Mouse (Mus musculus): ENCODE measurements around the gene Pax6.

The Pax6 gene

GRCm38 (mm10) chr2:105668271-105669270, at the start of gene Pax6:
TSS of gene Pax6 (plus strand) at chr2:105668900.
- DNase-seq (ENCODE audit: low spot score in 2 of 2) = no peak

- no peak for DNase-seq (ENCODE audit: low spot score in 2 of 2)
Measured at GRCm38 (mm10) chr2:105648933-105649332, 19.8 kb upstream of the Pax6 start.

DNA sequence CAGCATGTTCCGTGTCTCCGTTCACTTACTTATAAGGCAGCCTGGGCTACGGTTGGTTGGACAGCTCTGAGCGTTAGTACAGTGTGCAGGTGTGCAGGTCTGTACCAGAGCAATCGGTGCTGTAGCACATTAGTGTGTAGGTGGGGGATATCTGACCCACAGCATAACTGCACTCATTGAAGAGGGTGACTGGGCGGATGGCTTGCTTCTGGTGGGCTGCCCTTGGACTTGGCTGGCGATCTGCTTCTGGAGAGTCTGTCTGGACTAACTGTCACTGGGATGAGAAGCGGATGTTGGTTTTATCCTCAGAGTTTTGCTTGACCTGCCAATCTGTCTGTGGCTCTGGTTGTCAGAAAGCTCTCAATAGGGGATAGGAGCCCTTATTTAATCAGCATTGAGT, 12.2 kb upstream of the Pax6 start:
- DNase-seq (ENCODE audit: low spot score in 2 of 2) = no peak

DNA sequence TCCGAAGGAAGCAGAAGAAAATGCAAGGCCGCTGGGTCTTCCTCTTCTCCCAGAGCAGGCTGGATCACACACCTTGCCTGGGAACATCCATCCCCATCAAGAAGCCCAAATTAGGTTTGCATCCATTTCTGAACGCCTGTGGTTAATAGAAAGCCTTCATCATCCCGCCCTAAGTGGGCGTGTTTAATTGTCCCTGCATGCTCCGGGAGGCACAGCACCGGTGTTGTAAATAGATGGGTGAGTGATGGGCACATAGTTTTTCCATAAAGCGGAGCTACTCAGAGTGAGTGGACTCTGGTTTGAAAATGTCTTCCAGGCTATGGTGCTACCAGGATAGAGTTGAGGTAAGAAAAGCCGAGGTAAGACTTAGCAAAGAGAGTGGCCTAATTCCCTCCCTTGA, 9.3 kb upstream of the Pax6 start:
- no peak for DNase-seq (ENCODE audit: low spot score in 2 of 2)

- no peak for DNase-seq (ENCODE audit: low spot score in 2 of 2)
Measured at GRCm38 (mm10) chr2:105659926-105660873, 8.5 kb upstream of the Pax6 start.

DNA sequence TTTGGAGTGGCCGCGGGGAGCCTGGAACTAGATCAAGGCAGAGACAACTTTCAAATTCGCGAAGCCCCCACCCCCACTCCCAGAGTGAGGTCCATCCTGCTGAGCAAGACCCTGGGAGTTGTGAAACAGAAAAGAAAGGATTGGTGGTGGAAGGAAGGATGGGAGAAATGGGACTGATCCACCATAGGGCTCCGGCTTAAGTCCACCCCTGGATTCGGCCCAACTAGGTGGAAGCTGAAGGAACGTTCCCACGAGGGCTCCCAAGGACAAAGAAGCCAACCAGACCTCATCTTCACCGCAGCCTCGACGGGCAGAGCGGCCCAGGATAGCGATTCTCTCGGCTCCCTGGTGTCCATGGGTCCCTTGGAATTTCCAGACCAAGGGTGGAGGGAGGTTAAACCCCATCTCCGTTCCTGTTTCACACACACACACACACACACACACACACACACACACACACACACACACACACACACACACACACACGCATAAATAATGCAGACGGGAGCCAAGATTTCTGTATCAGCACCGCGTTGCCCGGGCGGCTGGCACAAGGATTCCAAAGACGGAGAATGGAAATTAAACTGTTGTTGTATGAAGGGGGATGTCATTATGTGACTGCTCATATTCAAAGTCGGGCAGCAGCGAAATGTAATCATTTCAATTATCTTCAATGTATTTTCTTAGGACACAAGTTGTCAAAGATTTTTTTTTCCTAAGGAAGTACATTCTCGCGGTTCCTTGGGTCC, 7.7 kb upstream of the Pax6 start:
- no peak for DNase-seq (ENCODE audit: low spot score in 2 of 2)

DNA sequence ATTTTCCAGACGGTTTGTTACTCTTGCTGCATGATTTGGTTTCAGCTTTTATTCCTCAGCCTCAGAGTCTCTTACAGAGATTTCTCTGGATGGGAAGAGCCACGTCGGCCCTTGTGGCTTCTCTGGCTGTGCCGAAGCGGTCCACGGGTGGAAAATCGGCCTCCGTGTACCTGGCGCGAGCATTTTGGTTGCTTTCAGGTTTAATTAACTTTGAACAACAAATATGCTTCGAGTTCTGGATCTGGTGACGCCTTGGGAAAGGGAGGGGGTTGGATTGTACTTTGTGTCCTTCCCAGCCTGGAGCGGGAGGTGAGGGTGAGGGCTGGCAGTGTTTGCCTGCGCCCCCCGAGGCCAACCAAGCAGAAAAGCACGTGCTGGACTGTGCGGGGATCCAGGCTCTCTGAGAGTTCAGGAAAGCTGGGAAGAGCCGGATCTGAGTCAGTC, 7.1 kb upstream of the Pax6 start:
- DNase-seq (ENCODE audit: low spot score in 2 of 2) = no peak

GRCm38 (mm10) chr2:105662121-105662520, 6.6 kb upstream of the Pax6 start:
- no peak for DNase-seq (ENCODE audit: low spot score in 2 of 2)

GRCm38 (mm10) chr2:105662606-105663005, 6.1 kb upstream of the Pax6 start:
- DNase-seq (ENCODE audit: low spot score in 2 of 2) = no peak

DNA sequence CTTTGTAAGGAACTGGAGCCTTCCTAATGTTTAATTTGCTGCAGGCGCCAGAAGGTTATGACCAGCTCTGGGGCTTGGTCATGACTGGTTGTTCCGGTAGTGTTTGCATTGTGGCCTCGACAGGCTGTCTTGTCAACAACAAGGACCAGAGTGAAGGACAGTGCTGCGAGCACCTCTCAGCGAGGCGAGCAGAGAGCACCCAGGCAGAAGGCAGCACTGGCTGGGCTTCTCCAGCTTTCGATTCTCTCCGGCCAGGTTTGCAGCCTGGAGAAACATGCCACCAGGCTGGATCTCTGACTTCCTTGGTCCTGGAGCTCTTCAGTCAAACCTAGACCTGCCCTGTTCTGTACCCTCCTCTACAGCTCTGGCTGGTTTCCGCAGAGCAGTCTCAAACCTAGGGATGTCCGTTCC, 5.6 kb upstream of the Pax6 start:
- no peak for DNase-seq (ENCODE audit: low spot score in 2 of 2)

DNA sequence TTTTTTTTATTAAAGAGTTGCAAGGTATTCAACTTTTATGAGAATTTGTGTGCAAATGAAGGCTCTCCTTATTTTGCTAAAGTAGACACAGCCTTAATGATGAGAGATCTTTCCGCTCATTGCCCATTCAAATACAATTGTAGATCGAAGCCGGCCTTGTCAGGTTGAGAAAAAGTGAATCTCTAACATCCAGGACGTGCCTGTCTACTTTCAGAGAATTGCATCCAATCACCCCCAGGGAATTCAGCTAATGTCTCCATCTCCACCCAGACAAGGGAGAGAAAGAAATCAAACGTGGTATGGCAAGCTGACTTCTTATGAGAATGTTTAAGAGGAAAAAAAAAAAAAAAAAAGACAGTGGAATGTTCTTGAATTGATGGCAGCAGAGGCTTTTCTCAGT, 3.7 kb upstream of the Pax6 start:
- no peak for DNase-seq (ENCODE audit: low spot score in 2 of 2)

GRCm38 (mm10) chr2:105665491-105666250, 3.0 kb upstream of the Pax6 start:
- no peak for DNase-seq (ENCODE audit: low spot score in 2 of 2)

DNA sequence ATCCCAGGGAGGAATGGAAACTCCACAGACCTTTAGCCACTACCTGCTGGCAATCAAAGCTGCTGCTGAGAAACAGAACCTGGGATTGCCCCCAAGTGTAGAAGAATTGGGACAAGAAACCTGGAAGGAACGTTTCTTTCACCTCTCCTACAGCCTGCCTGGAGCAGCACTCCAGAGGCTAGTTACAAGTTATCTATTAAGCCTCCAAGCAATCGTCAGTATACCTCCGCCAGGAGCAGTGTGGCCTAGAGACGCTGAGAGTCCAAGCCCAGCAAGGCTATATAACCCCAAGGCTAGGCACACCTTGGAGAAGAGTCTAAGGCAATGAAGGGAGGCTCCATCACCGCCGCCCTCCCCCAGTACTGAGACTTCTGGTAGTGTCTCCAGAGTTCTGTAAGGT, 2.4 kb upstream of the Pax6 start:
- no peak for DNase-seq (ENCODE audit: low spot score in 2 of 2)

- no peak for DNase-seq (ENCODE audit: low spot score in 2 of 2)
Measured at GRCm38 (mm10) chr2:105666763-105667625, 1.7 kb upstream of the Pax6 start.

DNA sequence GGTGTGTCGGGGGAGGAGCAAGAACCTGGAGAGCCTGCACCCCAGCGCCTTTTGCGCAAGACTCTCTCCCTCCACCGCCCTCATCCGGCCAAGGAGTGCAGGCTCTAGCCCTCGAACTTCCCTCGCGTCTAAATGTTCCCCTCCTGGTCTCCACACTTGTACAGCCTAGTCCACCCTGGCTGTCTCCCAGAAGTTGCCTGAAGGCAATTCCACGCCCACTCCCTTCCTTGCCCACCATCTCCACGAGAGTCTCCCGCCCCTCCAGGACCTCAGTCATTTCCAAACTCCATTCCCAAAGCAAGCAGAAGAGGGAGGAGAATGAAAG, 1.1 kb upstream of the Pax6 start:
- DNase-seq (ENCODE audit: low spot score in 2 of 2) = no peak

- no peak for DNase-seq (ENCODE audit: low spot score in 2 of 2)
Measured at GRCm38 (mm10) chr2:105669371-105669861, 716 bp downstream of the Pax6 start.

DNA sequence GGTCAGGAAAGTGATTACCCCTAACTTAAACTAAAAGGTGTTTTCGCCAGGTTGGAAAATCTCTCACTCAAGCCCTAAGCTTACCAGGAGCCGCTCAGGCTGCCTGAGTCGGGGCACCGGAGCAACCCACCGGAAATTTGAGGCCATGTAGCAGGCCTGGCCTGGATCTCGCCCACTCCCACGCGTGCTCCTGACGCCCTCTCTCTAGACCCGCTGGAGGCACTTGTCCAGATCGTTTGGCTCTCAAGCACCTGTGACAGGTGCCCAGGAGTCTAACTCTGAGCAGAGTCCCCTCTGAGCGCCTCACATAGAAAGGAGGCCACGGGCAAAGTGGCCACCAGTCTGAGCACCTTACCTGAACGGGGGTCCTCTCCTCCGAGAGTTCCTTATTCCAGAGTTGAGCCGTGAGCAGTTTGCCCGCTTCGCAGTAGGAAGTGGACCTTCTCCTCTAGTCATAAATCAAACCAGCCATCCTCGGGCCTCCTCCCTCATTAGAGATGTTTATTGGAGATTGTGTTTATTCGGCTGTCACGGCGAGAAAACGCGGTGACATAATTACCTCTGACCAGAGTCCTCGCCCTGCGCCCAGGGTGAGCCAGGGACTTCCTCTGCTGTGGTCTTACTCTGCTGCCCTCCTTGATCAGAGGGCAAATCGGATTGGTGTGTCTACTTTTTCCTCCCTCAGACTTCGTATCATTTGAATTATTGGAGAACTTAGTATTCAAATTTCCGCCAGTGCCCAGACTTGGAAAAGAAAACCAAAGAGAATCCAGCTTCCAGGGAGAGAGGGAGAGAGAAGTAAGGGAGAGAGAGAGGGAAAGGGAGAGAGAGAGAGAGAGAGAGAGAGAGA, 1.4 kb downstream of the Pax6 start:
- no peak for DNase-seq (ENCODE audit: low spot score in 2 of 2)

- DNase-seq (ENCODE audit: low spot score in 2 of 2) = no peak
Measured at GRCm38 (mm10) chr2:105670731-105671095, 2.0 kb downstream of the Pax6 start.

Data from spleen, postnatal 10 days (tissue).